Mouse (Mus musculus) MEL (cell line): ENCODE measurements around the gene Rpa1. TPM values are rescaled to one million over a fixed set of nuclear protein-coding genes. Genes with fewer than 3 reads are reported as not detected.

Experiments
- DNase-seq: peaks from one replicate; pipeline ENCODE4 v3.0.0; 2011; ENCODE audit warnings: low read depth, low spot score
- H3K27ac ChIP-seq: 2 replicates; pipeline ENCODE4 v1.5.1; 2012; ENCODE audit warnings: low read depth, mild to moderate bottlenecking, control low read depth, low read length, moderate library complexity; ENCODE audit not compliant: control insufficient read depth
- H3K27me3 ChIP-seq, 2 experiments: fragments of 150-350 bp in 1 of 2; sonication (generic) in 1 of 2; 2 replicates each; pipeline ENCODE4 v1.6.1; 2012; ENCODE audit warnings: low read length in 2 of 2, mild to moderate bottlenecking in 2 of 2, improper control_type of control experiment in 1 of 2, moderate library complexity in 1 of 2; ENCODE audit not compliant: insufficient read depth in 2 of 2, control insufficient read depth in 1 of 2
- H3K36me3 ChIP-seq, 2 experiments: 2 replicates each; pipeline ENCODE4 v1.6.1; 2012 to 2014; ENCODE audit warnings: low read length in 2 of 2, improper control_type of control experiment in 1 of 2, inconsistent platforms in 1 of 2, mild to moderate bottlenecking in 1 of 2; ENCODE audit not compliant: insufficient read depth in 2 of 2, control insufficient read depth in 1 of 2
- H3K4me1 ChIP-seq, 2 experiments: fragments of 150-350 bp in 1 of 2; sonication (generic) in 1 of 2; 2 replicates each; pipeline ENCODE4 v1.6.1; 2012; ENCODE audit warnings: low read length in 2 of 2, improper control_type of control experiment in 1 of 2, mild to moderate bottlenecking in 1 of 2; ENCODE audit not compliant: insufficient read depth in 2 of 2, control insufficient read depth in 1 of 2
- H3K4me3 ChIP-seq, 2 experiments: fragments of 150-350 bp in 1 of 2; sonication (generic) in 1 of 2; 2 replicates each; pipeline ENCODE4 v1.5.1; 2012; ENCODE audit warnings: low read depth in 2 of 2, low read length in 2 of 2, mild to moderate bottlenecking in 2 of 2, moderate library complexity in 2 of 2, control low read depth in 1 of 2, improper control_type of control experiment in 1 of 2; ENCODE audit not compliant: control insufficient read depth in 1 of 2, insufficient read depth in 1 of 2
- H3K79me2 ChIP-seq: 2 replicates; pipeline ENCODE4 v1.6.1; 2012; ENCODE audit warnings: mild to moderate bottlenecking, low read length, moderate library complexity; ENCODE audit not compliant: control insufficient read depth, poor library complexity, insufficient read depth
- H3K9ac ChIP-seq: 2 replicates; pipeline ENCODE4 v1.6.1; 2012; ENCODE audit warnings: low read depth, mild to moderate bottlenecking, control low read depth, low read length, moderate library complexity; ENCODE audit not compliant: control insufficient read depth, poor library complexity, severe bottlenecking
- H3K9me3 ChIP-seq: fragments of 150-350 bp; sonication (generic); replicated peaks from 2 replicates; pipeline ENCODE4 v1.6.1; 2012; ENCODE audit warnings: mild to moderate bottlenecking, low read length, improper control_type of control experiment, moderate library complexity; ENCODE audit not compliant: insufficient read depth
- BHLHE40 ChIP-seq: IDR thresholded peaks from 2 replicates; pipeline ENCODE4 v1.6.1; 2012; ENCODE audit warnings: low read depth, mild to moderate bottlenecking, inconsistent platforms, low read length, improper control_type of control experiment, borderline replicate concordance
- CHD1 ChIP-seq: IDR thresholded peaks from 2 replicates; pipeline ENCODE4 v1.6.1; 2012; ENCODE audit warnings: low read depth, mild to moderate bottlenecking, inconsistent platforms, low read length, improper control_type of control experiment
- CHD2 ChIP-seq: IDR thresholded peaks from 2 replicates; pipeline ENCODE4 v1.6.1; 2011; ENCODE audit warnings: low read length, improper control_type of control experiment
- CTCF ChIP-seq, 3 experiments: IDR thresholded peaks in 2 of 3; conservative IDR thresholded peaks in 1 of 3; 2 replicates each; pipeline ENCODE4 v1.5.1; 2011 to 2012; ENCODE audit warnings: low read length in 3 of 3, low read depth in 2 of 3, mild to moderate bottlenecking in 2 of 3, improper control_type of control experiment in 1 of 3, inconsistent platforms in 1 of 3, mixed read lengths in 1 of 3, moderate library complexity in 1 of 3; ENCODE audit not compliant: control insufficient read depth in 1 of 3, insufficient read depth in 1 of 3, poor library complexity in 1 of 3, severe bottlenecking in 1 of 3
- E2F4 ChIP-seq: IDR thresholded peaks from 2 replicates; pipeline ENCODE4 v1.6.1; 2011; ENCODE audit warnings: low read depth, low read length, improper control_type of control experiment, borderline replicate concordance
- ELF1 ChIP-seq: IDR thresholded peaks from 2 replicates; pipeline ENCODE4 v1.6.1; 2014; ENCODE audit warnings: low read depth, mild to moderate bottlenecking, inconsistent platforms, low read length, improper control_type of control experiment, moderate library complexity
- GABPA ChIP-seq: IDR thresholded peaks from 2 replicates; pipeline ENCODE4 v1.6.1; 2012; ENCODE audit warnings: low read depth, mild to moderate bottlenecking, inconsistent platforms, low read length, improper control_type of control experiment, moderate library complexity
- GATA1 ChIP-seq: IDR thresholded peaks from 2 replicates; pipeline ENCODE4 v1.6.1; 2011; ENCODE audit warnings: low read depth, low read length, improper control_type of control experiment
- HCFC1 ChIP-seq: IDR thresholded peaks from 2 replicates; pipeline ENCODE4 v1.6.1; 2012; ENCODE audit warnings: low read depth, mild to moderate bottlenecking, inconsistent platforms, low read length, improper control_type of control experiment, moderate library complexity
- JUND ChIP-seq: IDR thresholded peaks from 2 replicates; pipeline ENCODE4 v1.6.1; 2011; ENCODE audit warnings: low read depth, mild to moderate bottlenecking, improper control_type of control experiment, low read length
- KAT2A ChIP-seq: conservative IDR thresholded peaks from 2 replicates; pipeline ENCODE4 v1.6.1; 2012; ENCODE audit warnings: low read depth, low read length, improper control_type of control experiment, inconsistent platforms
- MAX ChIP-seq: IDR thresholded peaks from 2 replicates; pipeline ENCODE4 v1.6.1; 2011; ENCODE audit warnings: low read length, improper control_type of control experiment
- MAZ ChIP-seq: IDR thresholded peaks from 2 replicates; pipeline ENCODE4 v1.6.1; 2012; ENCODE audit warnings: low read depth, mild to moderate bottlenecking, inconsistent platforms, low read length, improper control_type of control experiment
- MEF2A ChIP-seq: IDR thresholded peaks from 2 replicates; pipeline ENCODE4 v1.6.1; 2014; ENCODE audit warnings: low read depth, mild to moderate bottlenecking, inconsistent platforms, low read length, improper control_type of control experiment; ENCODE audit not compliant: poor library complexity, insufficient replicate concordance, severe bottlenecking; ENCODE audit errors: extremely low read depth
- MXI1 ChIP-seq: IDR thresholded peaks from 2 replicates; pipeline ENCODE4 v1.6.1; 2011; ENCODE audit warnings: mild to moderate bottlenecking, low read depth, low read length, improper control_type of control experiment
- MYB ChIP-seq: IDR thresholded peaks from 2 replicates; pipeline ENCODE4 v1.6.1; 2011; ENCODE audit warnings: mild to moderate bottlenecking, low read depth, low read length, improper control_type of control experiment
- MYC ChIP-seq: IDR thresholded peaks from 2 replicates; pipeline ENCODE4 v1.6.1; 2011; ENCODE audit warnings: low read depth, mild to moderate bottlenecking, low read length, improper control_type of control experiment, moderate library complexity
- NELFE ChIP-seq: IDR thresholded peaks from 2 replicates; pipeline ENCODE4 v1.6.1; 2011; ENCODE audit warnings: low read depth, low read length, improper control_type of control experiment
- NRF1 ChIP-seq: IDR thresholded peaks from 2 replicates; pipeline ENCODE4 v1.6.1; 2014; ENCODE audit warnings: low read depth, mild to moderate bottlenecking, inconsistent platforms, low read length, improper control_type of control experiment, moderate library complexity; ENCODE audit not compliant: poor library complexity, insufficient read depth, severe bottlenecking
- POLR2A ChIP-seq, 2 experiments: IDR thresholded peaks; 2 replicates each; pipeline ENCODE4 v1.6.1; 2011 to 2012; ENCODE audit warnings: low read length in 2 of 2, mild to moderate bottlenecking in 2 of 2, control low read depth in 1 of 2, improper control_type of control experiment in 1 of 2, low read depth in 1 of 2, moderate library complexity in 1 of 2; ENCODE audit not compliant: control insufficient read depth in 1 of 2, insufficient read depth in 1 of 2, poor library complexity in 1 of 2
- POLR2AphosphoS2 ChIP-seq: IDR thresholded peaks from 2 replicates; pipeline ENCODE4 v1.6.1; 2011; ENCODE audit warnings: low read length, improper control_type of control experiment
- POLR2AphosphoS5 ChIP-seq: IDR thresholded peaks from 2 replicates; pipeline ENCODE4 v1.6.1; 2012; ENCODE audit warnings: low read depth, borderline replicate concordance, mild to moderate bottlenecking, inconsistent platforms, low read length, moderate library complexity, mixed read lengths
- RAD21 ChIP-seq: IDR thresholded peaks from 2 replicates; pipeline ENCODE4 v1.6.1; 2011; ENCODE audit warnings: mild to moderate bottlenecking, low read depth, low read length, improper control_type of control experiment
- RCOR1 ChIP-seq: IDR thresholded peaks from 2 replicates; pipeline ENCODE4 v1.6.1; 2012; ENCODE audit warnings: low read depth, mild to moderate bottlenecking, inconsistent platforms, low read length, improper control_type of control experiment
- SIN3A ChIP-seq: IDR thresholded peaks from 2 replicates; pipeline ENCODE4 v1.6.1; 2012; ENCODE audit warnings: low read length, improper control_type of control experiment, inconsistent platforms
- SMC3 ChIP-seq: IDR thresholded peaks from 2 replicates; pipeline ENCODE4 v1.6.1; 2011; ENCODE audit warnings: low read depth, low read length, improper control_type of control experiment
- TAL1 ChIP-seq: IDR thresholded peaks from 2 replicates; pipeline ENCODE4 v1.6.1; 2012; ENCODE audit warnings: mild to moderate bottlenecking, inconsistent platforms, low read length, moderate library complexity, mixed read lengths
- TBP ChIP-seq: IDR thresholded peaks from 2 replicates; pipeline ENCODE4 v1.8.0; 2011; ENCODE audit warnings: low read depth, low read length, improper control_type of control experiment
- TCF12 ChIP-seq: IDR thresholded peaks from 2 replicates; pipeline ENCODE4 v1.6.1; 2014; ENCODE audit warnings: low read depth, mild to moderate bottlenecking, inconsistent platforms, low read length, improper control_type of control experiment, moderate library complexity
- UBTF ChIP-seq: IDR thresholded peaks from 2 replicates; pipeline ENCODE4 v1.6.1; 2012; ENCODE audit warnings: low read depth, mild to moderate bottlenecking, inconsistent platforms, low read length, improper control_type of control experiment, moderate library complexity, borderline replicate concordance; ENCODE audit not compliant: insufficient read depth
- USF2 ChIP-seq, 2 experiments: IDR thresholded peaks; 2 replicates each; pipeline ENCODE4 v1.6.1; 2011 to 2012; ENCODE audit warnings: improper control_type of control experiment in 2 of 2, low read length in 2 of 2, borderline replicate concordance in 1 of 2, inconsistent platforms in 1 of 2, low read depth in 1 of 2, mild to moderate bottlenecking in 1 of 2; ENCODE audit not compliant: insufficient read depth in 1 of 2
- ZC3H11A ChIP-seq: IDR thresholded peaks from 2 replicates; pipeline ENCODE4 v1.6.1; 2012; ENCODE audit warnings: low read depth, mild to moderate bottlenecking, inconsistent platforms, low read length, improper control_type of control experiment
- ZKSCAN1 ChIP-seq: IDR thresholded peaks from 2 replicates; pipeline ENCODE4 v1.6.1; 2012; ENCODE audit warnings: low read depth, mild to moderate bottlenecking, inconsistent platforms, low read length, improper control_type of control experiment, moderate library complexity
- ZMIZ1 ChIP-seq: IDR thresholded peaks from 2 replicates; pipeline ENCODE4 v1.6.1; 2012; ENCODE audit warnings: low read depth, mild to moderate bottlenecking, inconsistent platforms, low read length, improper control_type of control experiment, moderate library complexity
- ZNF384 ChIP-seq: IDR thresholded peaks from 2 replicates; pipeline ENCODE4 v1.6.1; 2012; ENCODE audit warnings: low read depth, mild to moderate bottlenecking, inconsistent platforms, low read length, improper control_type of control experiment
- polyA plus RNA-seq, 2 experiments: library from polyadenylated mRNA; stranded (reverse) in 1 of 2; unstranded in 1 of 2; fragments of >175 nt in 1 of 2; fragments of >200 nt in 1 of 2; gene quantifications; 2 replicates each; pipeline versions ENCODE4 v1.2.1 to v1.2.4; 2012; ENCODE audit warnings: low replicate concordance in 2 of 2, low read depth in 1 of 2; ENCODE audit not compliant: insufficient read length in 2 of 2, insufficient read depth in 1 of 2, missing spikeins in 1 of 2
- total RNA-seq: library from RNA; depleted of rRNA; stranded (reverse); fragments of 300-350 nt; gene quantifications from 2 replicates; pipeline ENCODE4 v1.2.3, GENCODE M21; 2012; rRNA removed

The Rpa1 gene
- total RNA-seq (242 and 267 TPM in 2 replicates), polyA plus RNA-seq (100 to 1,000 TPM; 179 to 481 TPM)

DNA sequence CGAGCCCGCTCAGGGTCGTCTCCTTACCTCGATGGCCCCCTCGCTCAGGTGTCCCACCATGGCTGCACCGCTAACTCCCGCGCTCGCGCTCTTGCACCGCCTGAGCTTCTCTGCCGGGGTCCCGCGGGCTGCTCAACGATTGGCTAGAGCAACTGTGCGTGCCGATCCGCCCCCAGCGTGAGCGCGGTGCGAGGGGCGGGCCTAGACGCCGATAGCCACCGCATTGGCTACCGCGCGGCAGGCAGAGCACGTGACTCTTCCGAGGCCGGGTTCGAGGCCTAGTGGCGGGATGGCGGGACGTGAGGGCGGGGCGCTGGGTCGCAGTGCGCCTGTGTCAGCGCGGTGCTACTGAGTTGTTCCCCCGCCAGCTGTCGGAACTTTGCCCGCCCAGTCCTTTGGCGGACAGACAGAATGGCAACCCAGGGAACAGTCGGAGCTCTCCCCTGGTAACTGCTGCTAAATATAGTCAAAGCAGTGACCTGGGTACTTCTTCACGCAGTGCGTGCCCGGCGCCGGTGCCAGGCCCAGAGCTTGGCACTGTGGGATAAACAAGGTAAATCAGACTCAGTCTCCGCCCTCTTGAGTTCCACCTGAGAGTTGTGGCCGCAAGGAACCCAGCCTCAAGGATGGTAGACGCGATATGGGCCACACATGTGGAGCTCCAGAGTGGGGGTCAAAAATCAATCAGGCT, at the start of gene Rpa1, which contains the start of gene Smyd4:
Rpa1 (minus strand) TSS at position 126 of the 691 bp plus-strand sequence.
Smyd4 (plus strand) TSS at position 235 of the 691 bp plus-strand sequence.
- Histone ChIP-seq H3K4me3 (peak within 1 kb of the TSS; percentile 79 to 92), H3K9ac (peak within 1 kb of the TSS; percentile 83), H3K79me2 (peaks cover 45% of the 10 kb centered on the region), H3K27me3 (no peaks in the 10 kb centered on the region), H3K36me3 (peaks cover 0 to 43% of the 10 kb centered on the region in 2 experiments; a peak in 3 of 4 replicates), H3K27ac (peak within 1 kb of the TSS; percentile 56), H3K4me1 (peaks cover 23 to 31% of the 10 kb centered on the region in 2 experiments), H3K9me3 (no peaks in the 10 kb centered on the region)
- peak; percentile 99 for DNase-seq
- TF ChIP-seq ZC3H11A (no peak), TBP (peak; percentile 61; the same call in 1 of the 2 replicates), CHD2 (no peak), ZNF384 (no peak), JUND (no peak), POLR2AphosphoS5 (no peak), MXI1 (peak; percentile 95), RCOR1 (peak; percentile 35; the same call in 1 of the 2 replicates), USF2 (IDR thresholded peaks at IDR 0.05; ENCODE audit: borderline replicate concordance in 1 of 2, insufficient read depth in 1 of 2, low read depth in 1 of 2, low read length in 2 of 2) (peak; percentile 62 to 89; a peak in 3 of 4 replicates), SIN3A (peak; percentile 92), NELFE (peak; percentile 91), HCFC1 (peak; percentile 81), SMC3 (no peak), CTCF (IDR thresholded peaks at IDR 0.05 in 2 of 3, conservative IDR thresholded peaks at IDR 0.05 in 1 of 3; ENCODE audit: control insufficient read depth in 1 of 3, insufficient read depth in 1 of 3, low read depth in 2 of 3, low read length in 3 of 3, poor library complexity in 1 of 3, severe bottlenecking in 1 of 3) (no peak), ZKSCAN1 (no peak), MYB (0 out of 2 replicates have a peak, but pooled peaks have one; percentile 25), UBTF (0 out of 2 replicates have a peak, but pooled peaks have one; percentile 86), ELF1 (peak; percentile 51), GABPA (no peak), MAX (peak; percentile 99), CHD1 (no peak), E2F4 (peak; percentile 92; the same call in 1 of the 2 replicates), RAD21 (no peak), KAT2A (peak; percentile 51; the same call in 1 of the 2 replicates), GATA1 (no peak), MEF2A (no peak), POLR2A (IDR thresholded peaks at IDR 0.05; ENCODE audit: control insufficient read depth in 1 of 2, insufficient read depth in 1 of 2, low read depth in 1 of 2, low read length in 2 of 2, poor library complexity in 1 of 2) (peak in 1 of 2 experiments; percentile 93; a peak in 3 of 4 replicates), BHLHE40 (peak; percentile 75; the same call in 1 of the 2 replicates), NRF1 (peak; percentile 80), POLR2AphosphoS2 (peak; percentile 92), MYC (peak; percentile 72), MAZ (0 out of 2 replicates have a peak, but pooled peaks have one; percentile 64), TCF12 (peak; percentile 46; the same call in 1 of the 2 replicates), TAL1 (no peak), ZMIZ1 (peak; percentile 91)
